15 mouse cellular contexts compared by ENCODE assay signal in genomic region chr1:135087414-135087813, GRCm38 (mm10). TPM values are rescaled to one million over a fixed set of nuclear protein-coding genes. Genes with fewer than 3 reads are reported as not detected.
DNase-seq lines count a peak whose midpoint lies in the region.
"Had no signal": no experiment of that assay in that cellular context is flagged by ENCODE, and none has a peak within 500 bp of the region (broad histone marks: within the 10 kb centered on the region; RNA-seq: fewer than 3 reads in every experiment).

No protein-coding gene starts in this region.

- DNase-seq in layer of hippocampus, adult 18-20 months (ENCODE audit: low spot score in 2 of 2): peak; percentile 59 to 83
- DNase-seq in layer of hippocampus, postnatal 25 days (ENCODE audit: extremely low spot score in 1 of 2, low spot score in 1 of 2): no peak
- peak; percentile 59 to 65 for DNase-seq in layer of hippocampus, adult 8-10 months (ENCODE audit: low spot score in 2 of 2)
- DNase-seq in layer of hippocampus, postnatal 14 days (ENCODE audit: low spot score in 2 of 2): peak; percentile 59 to 74
- no peak for DNase-seq in heart, postnatal 14 days
- no peak for DNase-seq in heart, adult 11 months
- DNase-seq: adrenal gland, adult 8-10 months; adrenal gland, postnatal 25 days; cerebellum, adult 18-20 months; cerebellum, adult 9-10 months; cerebellum, postnatal 14 days; gastrocnemius, postnatal 10 days; gastrocnemius, postnatal 36 days; heart, postnatal 36 days had no signal

- intact Hi-C loops in heart, postnatal 14 days (cut with DNase I): no loop called here

RNA-seq across cellular contexts. Expression of gene Lgr6, which starts 17.7 kb away (rescaled TPM):
- total RNA-seq in layer of hippocampus, adult 18-20 months (2021): 1 to 10 TPM; 1.3 to 2.6 TPM
- total RNA-seq in layer of hippocampus, postnatal 25 days (2021): 1 to 10 TPM; 1.6 to 2.4 TPM
- total RNA-seq in layer of hippocampus, adult 8-10 months (2022): 1 to 10 TPM; 1.4 to 2.2 (median 1.9) TPM
- total RNA-seq in layer of hippocampus, postnatal 14 days (2021): 1 to 10 TPM; 1.6 to 2.5 TPM
- total RNA-seq in heart, postnatal 14 days (2021): 10 to 100 TPM; 14.5 to 15.5 TPM
- total RNA-seq: granulocyte monocyte progenitor cell, adult 5-6 weeks had no signal

RNA-seq across cellular contexts. Expression of gene Ptpn7, which starts 45.1 kb away (rescaled TPM):
- not detected for total RNA-seq in layer of hippocampus, adult 18-20 months (2021)
- under 1 TPM in 1 of 2 experiments, not detected in 1; 0.12 TPM for total RNA-seq in layer of hippocampus, postnatal 25 days (2021)
- under 1 TPM in 2 of 4 experiments, not detected in 2; 0.16 to 0.34 TPM for total RNA-seq in layer of hippocampus, adult 8-10 months (2022)
- total RNA-seq in layer of hippocampus, postnatal 14 days (2021): not detected
- 1 to 10 TPM in 1 of 2 experiments, under 1 TPM in 1; 0.72 to 3.3 TPM for total RNA-seq in heart, postnatal 14 days (2021)

RNA-seq across cellular contexts. Expression of gene Arl8a, which starts 59.2 kb away (rescaled TPM):
- total RNA-seq in layer of hippocampus, adult 18-20 months (2021): 100 to 1,000 TPM; 248 to 258 TPM
- 100 to 1,000 TPM; 259 to 264 TPM for total RNA-seq in layer of hippocampus, postnatal 25 days (2021)
- 100 to 1,000 TPM; 251 to 262 (median 254) TPM for total RNA-seq in layer of hippocampus, adult 8-10 months (2022)
- total RNA-seq in layer of hippocampus, postnatal 14 days (2021): 100 to 1,000 TPM; 307 to 334 TPM
- 10 to 100 TPM; 25.7 to 28.0 TPM for total RNA-seq in heart, postnatal 14 days (2021)

Comparison
In these comparisons a context has a peak if more than half of its experiments do, and no peak if none do; other contexts are left out.
1. DNase-seq: peak in layer of hippocampus, adult 18-20 months (2 of 2), layer of hippocampus, adult 8-10 months (2 of 2) and layer of hippocampus, postnatal 14 days (2 of 2); none in layer of hippocampus, postnatal 25 days (0 of 2), heart, postnatal 14 days (0 of 2) and heart, adult 11 months (single experiment).
2. RNA of gene Lgr6, which starts 17.7 kb away (total RNA-seq): 14.5 to 15.5 TPM in heart, postnatal 14 days; 1.3 to 2.6 TPM in layer of hippocampus, adult 18-20 months, 1.6 to 2.5 TPM in layer of hippocampus, postnatal 14 days, 1.6 to 2.4 TPM in layer of hippocampus, postnatal 25 days and 1.4 to 2.2 TPM in layer of hippocampus, adult 8-10 months; every median in the first group is over 4 times any median in the second.
3. RNA of gene Arl8a, which starts 59.2 kb away (total RNA-seq): 307 to 334 TPM in layer of hippocampus, postnatal 14 days, 259 to 264 TPM in layer of hippocampus, postnatal 25 days, 248 to 258 TPM in layer of hippocampus, adult 18-20 months and 251 to 262 TPM in layer of hippocampus, adult 8-10 months; 25.7 to 28.0 TPM in heart, postnatal 14 days; every median in the first group is over 4 times any median in the second.